10 mouse cellular contexts compared by ENCODE assay signal in the genomic region with DNA sequence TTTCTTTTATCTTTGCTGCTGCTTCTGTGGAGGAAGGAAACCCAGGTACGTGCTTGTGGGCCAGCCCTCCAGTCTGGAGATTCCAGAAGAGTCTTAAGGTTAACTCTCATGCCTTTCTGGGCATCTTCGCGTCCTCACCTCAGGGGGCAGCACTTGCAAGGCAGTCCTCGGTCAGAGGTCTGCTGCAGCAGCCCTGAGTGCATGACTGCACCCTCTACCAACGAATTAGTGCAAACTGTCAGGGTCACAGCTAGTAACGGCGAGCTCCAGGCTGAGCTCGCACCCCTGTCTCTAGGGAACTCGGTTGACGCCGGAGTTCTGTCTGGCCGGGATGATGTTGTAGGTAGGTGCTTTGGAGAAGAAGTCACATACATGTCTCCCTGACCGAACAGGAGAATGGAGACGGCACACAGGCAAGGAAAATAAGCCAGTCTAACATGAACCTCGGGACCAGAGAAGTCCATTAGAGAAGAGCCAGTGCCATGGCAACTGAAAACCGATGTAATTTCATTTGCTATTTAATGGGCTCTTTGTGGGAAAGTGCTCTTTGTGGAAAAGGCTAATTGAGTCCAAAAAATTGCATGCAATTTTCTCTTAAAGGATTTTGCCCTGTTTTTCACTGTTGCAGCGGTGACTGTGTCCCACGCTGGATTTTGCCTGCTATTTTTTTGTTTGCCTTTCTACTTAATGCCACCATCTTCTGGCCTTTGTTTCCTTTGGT. TPM values are rescaled to one million over a fixed set of nuclear protein-coding genes. Genes with fewer than 3 reads are reported as not detected.
DNase-seq lines count a peak whose midpoint lies in the region; ATAC-seq and TF ChIP-seq lines count a peak whose summit lies in the region.
"Had no signal": no experiment of that assay in that cellular context is flagged by ENCODE, and none has a peak within 500 bp of the region (broad histone marks: within the 10 kb centered on the region; RNA-seq: fewer than 3 reads in every experiment).

No protein-coding gene starts in this region.

- TF ChIP-seq POLR2A in testis, adult 2 months (IDR thresholded peaks at IDR 0.05; ENCODE audit: control insufficient read depth, low read depth, low read length): no peak

- peak; percentile 26; the same call in 1 of the 2 replicates for TF ChIP-seq CTCF in testis, adult 2 months (IDR thresholded peaks at IDR 0.05; ENCODE audit: control insufficient read depth, insufficient read depth, insufficient replicate concordance, low read depth, low read length)
- peak; percentile 63 for TF ChIP-seq CTCF in stomach, postnatal 0 days (IDR thresholded peaks at IDR 0.05; ENCODE audit: low read depth)

- peaks cover 5% of the 10 kb centered on the region for H3K4me1 ChIP-seq in testis, adult 2 months (ENCODE audit: control insufficient read depth, insufficient read depth, low read length)
- H3K4me1 ChIP-seq in limb, embryonic 15.5 days: peaks cover 9% of the 10 kb centered on the region; the same call in 1 of the 2 replicates
- H3K4me1 ChIP-seq in stomach, postnatal 0 days (replicated peaks; ENCODE audit: control insufficient read depth, insufficient read depth): no peaks in the 10 kb centered on the region

- peak overlapping the region; percentile 32 for H3K4me2 ChIP-seq in limb, embryonic 15.5 days
- H3K4me2 ChIP-seq in stomach, postnatal 0 days (replicated peaks; ENCODE audit: low read depth): no peak overlapping the region; the same call in 1 of the 2 replicates
- H3K4me2 ChIP-seq: heart, embryonic 12.5 days had no signal

- H3K9me3 ChIP-seq in limb, embryonic 15.5 days: no peaks in the 10 kb centered on the region
- H3K9me3 ChIP-seq in stomach, postnatal 0 days (ENCODE audit: control insufficient read depth, low read length): no peaks in the 10 kb centered on the region
- H3K9me3 ChIP-seq: heart, embryonic 12.5 days had no signal

- ATAC-seq in frontal cortex, adult (ENCODE audit: low TSS enrichment): peak; percentile 55
- ATAC-seq in limb, embryonic 15.5 days (ENCODE audit: insufficient number of reproducible peaks, low FRiP score, low TSS enrichment, low read depth): no peak
- peak; percentile 49 for ATAC-seq in stomach, postnatal 0 days (ENCODE audit: low FRiP score, low TSS enrichment)

- WGBS in limb, embryonic 15.5 days: 31% methylated on average over 18 of the region's 18 CpGs
- 32% methylated on average over 18 of the region's 18 CpGs for WGBS in stomach, postnatal 0 days

- no peak for DNase-seq in frontal cortex, adult 2 months (ENCODE audit: extremely low spot score in 1 of 2, low spot score in 1 of 2)
- no peak for DNase-seq in testis, postnatal 14 days (ENCODE audit: low spot score)
- DNase-seq in stomach, postnatal 0 days (ENCODE audit: low spot score): no peak
- no peak for DNase-seq in urinary bladder, postnatal 10 days (ENCODE audit: low spot score)
- no peak for DNase-seq in adrenal gland, adult 8-10 months
- DNase-seq: adrenal gland, postnatal 10 days had no signal

- no peak overlapping the region for H3K27ac ChIP-seq in testis, adult 2 months (ENCODE audit: control insufficient read depth, insufficient read depth, low read depth, low read length)
- H3K27ac ChIP-seq in limb, embryonic 15.5 days: no peak overlapping the region
- H3K27ac ChIP-seq in stomach, postnatal 0 days (replicated peaks): no peak overlapping the region

- no peak for TF ChIP-seq EP300 in stomach, postnatal 0 days (optimal IDR thresholded peaks at IDR 0.05)

- H3K36me3 ChIP-seq in testis, adult 2 months (ENCODE audit: control insufficient read depth, insufficient read depth, low read length): no peaks in the 10 kb centered on the region
- H3K36me3 ChIP-seq in limb, embryonic 15.5 days: no peaks in the 10 kb centered on the region
- no peaks in the 10 kb centered on the region for H3K36me3 ChIP-seq in stomach, postnatal 0 days (ENCODE audit: control insufficient read depth, insufficient read depth, low read length)

- no peak overlapping the region for H3K9ac ChIP-seq in limb, embryonic 15.5 days
- H3K9ac ChIP-seq in stomach, postnatal 0 days (ENCODE audit: low read length): no peak overlapping the region
- H3K9ac ChIP-seq: heart, embryonic 12.5 days had no signal

- H3K4me3 ChIP-seq in testis, adult 2 months (ENCODE audit: control insufficient read depth, low read depth, low read length): peak overlapping the region; percentile 40
- no peak overlapping the region; the same call in 1 of the 2 replicates for H3K4me3 ChIP-seq in limb, embryonic 15.5 days
- H3K4me3 ChIP-seq in stomach, postnatal 0 days (ENCODE audit: low read depth, low read length): no peak overlapping the region
- H3K4me3 ChIP-seq: heart, embryonic 12.5 days had no signal

- H3K27me3 ChIP-seq in testis, adult 2 months (ENCODE audit: control insufficient read depth, insufficient read depth, low read length): no peaks in the 10 kb centered on the region
- no peaks in the 10 kb centered on the region for H3K27me3 ChIP-seq in limb, embryonic 15.5 days
- H3K27me3 ChIP-seq in stomach, postnatal 0 days (ENCODE audit: control insufficient read depth, insufficient read depth, low read length): no peaks in the 10 kb centered on the region
- H3K27me3 ChIP-seq: heart, embryonic 12.5 days had no signal

RNA-seq across cellular contexts. Expression of a gene that starts 20.1 kb away (rescaled TPM):
- 0.29 and 0.40 TPM in 2 replicates for polyA plus RNA-seq in frontal cortex, adult 2 months (2012; rRNA removed)
- polyA plus RNA-seq in testis, adult 2 months (2012; rRNA removed): 25.4 and 36.5 TPM in 2 replicates
- polyA plus RNA-seq in limb, embryonic 15.5 days (2015; fragmentation: Nextera tagmentation; extraction: Ambion mirVana): 21.3 and 28.5 TPM in 2 replicates
- polyA plus RNA-seq in stomach, postnatal 0 days (2015; fragmentation: Nextera tagmentation; extraction: Ambion mirVana): 1.1 and 1.5 TPM in 2 replicates
- total RNA-seq in adrenal gland, adult 8-10 months (2022): 1 to 10 TPM in 3 of 4 experiments, under 1 TPM in 1; 0.83 to 1.5 (median 1.1) TPM
